Mouse (Mus musculus) midbrain, postnatal 0 days (tissue): ENCODE measurements at regions not wholly inside any gene's neighbourhood (a gene's known extent, or its start where the extent isn't known, plus 50 kb on each side); places are given as distances from the start of the nearest gene placed in this dataset.

Source experiments
- ATAC-seq: fragments of 200-750 bp; cut with Nextera tagmentation; 2 replicates; pipeline ENCODE4 v1.8.0; 2017; ENCODE audit warnings: moderate number of reproducible peaks, mild to moderate bottlenecking, moderate TSS enrichment, moderate library complexity; ENCODE audit not compliant: low FRiP score
- DNase-seq: peaks from one replicate; pipeline ENCODE4 v3.0.0-alpha.2; 2015; ENCODE audit warnings: low spot score
- H3K27ac ChIP-seq: fragments of 300-500 bp; sonication (generic); 2 replicates; pipeline ENCODE4 v1.5.1; 2014; ENCODE audit warnings: low read depth, mild to moderate bottlenecking, low read length, mixed read lengths
- H3K27me3 ChIP-seq: fragments of 300-500 bp; sonication (generic); 2 replicates; pipeline ENCODE4 v1.6.1; 2014; ENCODE audit warnings: low read length, control low read depth, mixed read lengths; ENCODE audit not compliant: insufficient read depth
- H3K36me3 ChIP-seq: fragments of 300-500 bp; sonication (generic); 2 replicates; pipeline ENCODE4 v1.6.1; 2014; ENCODE audit warnings: low read length, control low read depth, mixed read lengths; ENCODE audit not compliant: insufficient read depth
- H3K4me1 ChIP-seq: fragments of 300-500 bp; sonication (generic); 2 replicates; pipeline ENCODE4 v1.6.1; 2014; ENCODE audit warnings: mild to moderate bottlenecking, control low read depth, antibody characterized with exemption, low read length, mixed read lengths; ENCODE audit not compliant: insufficient read depth
- H3K4me2 ChIP-seq: fragments of 300-500 bp; sonication (generic); 2 replicates; pipeline ENCODE4 v1.6.1; 2014; ENCODE audit warnings: low read depth, mild to moderate bottlenecking, low read length, mixed read lengths; ENCODE audit not compliant: poor library complexity, severe bottlenecking
- H3K4me3 ChIP-seq: fragments of 300-500 bp; sonication (generic); 2 replicates; pipeline ENCODE4 v1.5.1; 2014; ENCODE audit warnings: low read depth, mild to moderate bottlenecking, low read length, moderate library complexity
- H3K9ac ChIP-seq: fragments of 300-500 bp; sonication (generic); replicated peaks from 2 replicates; pipeline ENCODE4 v1.6.1; 2014; ENCODE audit warnings: mild to moderate bottlenecking, low read length, moderate library complexity, mixed read lengths; ENCODE audit not compliant: poor library complexity, severe bottlenecking
- H3K9me3 ChIP-seq: fragments of 300-500 bp; sonication (generic); 2 replicates; pipeline ENCODE4 v1.6.1; 2016; ENCODE audit warnings: low read length, control low read depth
- CTCF ChIP-seq: IDR thresholded peaks from 2 replicates; pipeline ENCODE4 v1.5.1; 2016; ENCODE audit warnings: antibody characterized with exemption, mild to moderate bottlenecking
- WGBS: fragments of 180-500 bp; shearing (Covaris S2); extraction: QIAGEN DNeasy Blood & Tissue Kit; methylation state at CpG from one replicate; pipeline ENCODE4 v1.1.7; 2014; 5-methylcytosine and 5-hydroxymethylcytosine counted together

GRCm38 (mm10) chr5:64597451-64597850 lies 205.7 kb upstream of the Klf3 start:
- DNase-seq (no peak), ATAC-seq (no peak)
- Histone ChIP-seq H3K27me3 (no peaks in the 10 kb centered on the region), H3K4me2 (no peak overlapping the region), H3K9ac (no peak overlapping the region), H3K9me3 (no peaks in the 10 kb centered on the region), H3K4me1 (no peaks in the 10 kb centered on the region), H3K36me3 (no peaks in the 10 kb centered on the region), H3K4me3 (no peak overlapping the region), H3K27ac (no peak overlapping the region)
- WGBS = 63% methylated on average over 3 of the region's 3 CpGs
- TF ChIP-seq CTCF = no peak

DNA sequence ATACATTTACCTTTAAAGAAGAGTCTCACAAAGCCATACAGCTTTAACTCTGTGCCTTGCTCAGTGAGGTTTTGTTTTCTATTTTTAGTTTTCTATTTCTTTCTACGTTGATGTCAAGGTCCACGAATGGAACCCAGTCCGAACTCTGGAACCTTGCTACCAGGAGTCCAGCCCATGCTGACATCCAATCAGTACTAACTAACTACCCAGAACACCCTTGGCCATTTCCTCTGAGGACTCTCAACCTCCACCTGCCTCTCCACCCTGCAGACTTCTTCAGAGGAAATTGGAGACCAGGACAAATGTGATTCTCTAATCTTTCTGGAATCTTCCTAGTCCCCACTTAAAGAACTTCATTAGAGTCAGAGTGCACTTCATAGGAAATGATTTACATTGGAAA lies 204.6 kb upstream of the Klf3 start:
- no peaks in the 10 kb centered on the region for H3K9me3 ChIP-seq
- DNase-seq (no peak), ATAC-seq (no peak)
- no peak overlapping the region for H3K27ac ChIP-seq
- WGBS = 87% methylated on average over 3 of the region's 3 CpGs
- TF ChIP-seq CTCF = no peak
- H3K27me3 ChIP-seq = no peaks in the 10 kb centered on the region
- no peak overlapping the region for H3K9ac ChIP-seq
- no peaks in the 10 kb centered on the region for H3K36me3 ChIP-seq
- no peak overlapping the region for H3K4me3 ChIP-seq
- no peaks in the 10 kb centered on the region for H3K4me1 ChIP-seq
- H3K4me2 ChIP-seq = no peak overlapping the region

DNA sequence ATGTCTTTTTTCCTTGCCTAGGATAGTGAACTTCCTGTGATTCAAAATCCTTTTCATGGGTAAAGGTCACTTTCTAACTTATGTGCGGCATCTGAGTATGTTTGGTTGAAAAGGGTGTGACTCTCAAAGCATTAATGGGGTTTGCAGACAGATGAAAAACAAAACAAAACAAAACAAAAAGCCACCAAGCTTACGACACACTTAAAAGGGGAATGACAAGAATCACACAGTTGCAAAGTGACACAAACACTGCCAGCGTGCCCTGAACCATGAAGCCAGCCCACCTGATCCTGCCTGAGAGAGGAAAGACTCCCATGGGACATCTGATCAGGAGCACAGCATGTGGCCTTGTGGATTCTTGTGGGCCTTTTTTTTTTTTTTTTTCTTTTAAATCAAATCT lies 204.2 kb upstream of the Klf3 start:
- H3K36me3 ChIP-seq = no peaks in the 10 kb centered on the region
- WGBS = 70% methylated on average over 3 of the region's 3 CpGs
- TF ChIP-seq CTCF = no peak

DNA sequence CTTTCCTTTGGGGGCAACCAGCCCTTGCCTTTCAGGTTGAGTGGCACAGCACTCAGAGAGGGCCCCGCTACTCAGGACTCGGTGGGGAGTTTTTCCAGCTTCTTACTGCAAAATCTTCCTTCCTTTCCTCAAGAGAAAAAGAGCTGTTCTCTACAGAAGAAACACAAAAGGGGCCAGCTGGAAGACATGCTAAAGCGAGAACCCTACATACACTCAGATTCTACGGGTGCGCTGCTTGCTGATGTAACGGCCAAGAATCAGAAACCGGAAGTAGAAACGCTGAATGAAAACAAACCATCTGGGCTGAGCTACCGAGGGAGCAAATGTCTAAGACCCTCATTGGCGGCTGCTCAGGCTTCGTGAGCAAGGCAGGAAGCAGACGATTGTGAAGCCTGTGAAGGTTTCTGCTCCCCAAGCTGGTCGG lies 203.3 kb upstream of the Klf3 start:
- no peak for ATAC-seq
- no peaks in the 10 kb centered on the region for H3K4me1 ChIP-seq
- H3K9me3 ChIP-seq = no peaks in the 10 kb centered on the region
- peak overlapping the region; percentile 22; the same call in 1 of the 2 replicates for H3K4me2 ChIP-seq
- H3K36me3 ChIP-seq = no peaks in the 10 kb centered on the region
- WGBS = 56% methylated on average over 13 of the region's 13 CpGs
- TF ChIP-seq CTCF = no peak
- no peak overlapping the region for H3K9ac ChIP-seq
- H3K27ac ChIP-seq = no peak overlapping the region
- no peak overlapping the region for H3K4me3 ChIP-seq
- DNase-seq = peak; percentile 69
- no peaks in the 10 kb centered on the region for H3K27me3 ChIP-seq

More for the DNA sequence above, 204.2 kb upstream of the Klf3 start:
- DNase-seq (no peak), ATAC-seq (no peak)
- Histone ChIP-seq H3K9ac (no peak overlapping the region), H3K9me3 (no peaks in the 10 kb centered on the region), H3K27ac (no peak overlapping the region), H3K4me3 (no peak overlapping the region), H3K27me3 (no peaks in the 10 kb centered on the region), H3K4me2 (no peak overlapping the region), H3K4me1 (no peaks in the 10 kb centered on the region)

DNA sequence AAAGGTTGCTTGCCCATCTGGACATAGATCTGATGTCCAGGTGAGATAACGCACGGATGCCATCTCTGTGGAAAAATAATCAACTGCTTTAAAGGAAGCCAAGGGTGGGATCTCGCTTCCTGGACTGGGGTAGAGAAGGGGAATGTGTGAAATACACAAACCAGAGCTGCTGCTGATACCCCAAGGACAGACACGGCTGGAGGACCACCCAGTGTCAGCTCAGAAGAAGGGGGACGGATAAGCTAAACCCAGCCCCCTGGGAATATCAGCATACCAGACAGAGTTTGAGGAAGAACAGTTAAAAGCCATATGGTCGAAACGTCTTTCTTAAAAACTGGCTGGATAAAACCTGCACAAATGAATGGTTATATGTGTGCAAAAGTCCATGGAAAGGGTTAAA lies 202.8 kb upstream of the Klf3 start:
- H3K9ac ChIP-seq = no peak overlapping the region
- TF ChIP-seq CTCF = no peak
- DNase-seq = no peak
- H3K36me3 ChIP-seq = no peaks in the 10 kb centered on the region
- H3K4me1 ChIP-seq = no peaks in the 10 kb centered on the region
- ATAC-seq = no peak
- no peaks in the 10 kb centered on the region for H3K27me3 ChIP-seq
- WGBS = 55% methylated on average over 7 of the region's 7 CpGs
- H3K9me3 ChIP-seq = no peaks in the 10 kb centered on the region
- H3K27ac ChIP-seq = no peak overlapping the region
- peak overlapping the region; percentile 22; the same call in 1 of the 2 replicates for H3K4me2 ChIP-seq
- no peak overlapping the region for H3K4me3 ChIP-seq

- no peaks in the 10 kb centered on the region for H3K36me3 ChIP-seq
- no peak overlapping the region for H3K4me3 ChIP-seq
- TF ChIP-seq CTCF = no peak
- no peaks in the 10 kb centered on the region for H3K27me3 ChIP-seq
- no peak for DNase-seq
- no peak overlapping the region for H3K4me2 ChIP-seq
- no peak overlapping the region for H3K27ac ChIP-seq
- H3K9me3 ChIP-seq = no peaks in the 10 kb centered on the region
- no peak for ATAC-seq
- no peaks in the 10 kb centered on the region for H3K4me1 ChIP-seq
- WGBS = 69% methylated on average over 2 of the region's 2 CpGs
- H3K9ac ChIP-seq = no peak overlapping the region
Observed at GRCm38 (mm10) chr5:64600811-64601210, 202.4 kb upstream of the Klf3 start.
